Mouse (Mus musculus) stomach, embryonic 14.5 days (tissue): ENCODE results near the gene Celsr2. TPM values are rescaled to one million over a fixed set of nuclear protein-coding genes. Genes with fewer than 3 reads are reported as not detected.

Experiments
- ATAC-seq: fragments of 200-750 bp; cut with Nextera tagmentation; 2 replicates; pipeline ENCODE4 v1.8.0; 2017; ENCODE audit warnings: low read depth, moderate TSS enrichment; ENCODE audit not compliant: insufficient number of reproducible peaks, insufficient read depth, low FRiP score
- H3K27ac ChIP-seq: fragments of 300-500 bp; sonication (generic); 2 replicates; pipeline ENCODE4 v1.5.1; 2014; ENCODE audit warnings: mild to moderate bottlenecking, low read length, moderate library complexity, mixed read lengths
- H3K27me3 ChIP-seq: fragments of 300-500 bp; sonication (generic); 2 replicates; pipeline ENCODE4 v1.6.1; 2014; ENCODE audit warnings: low read length, control low read depth, mixed read lengths; ENCODE audit not compliant: control insufficient read depth, insufficient read depth
- H3K36me3 ChIP-seq: fragments of 300-500 bp; sonication (generic); 2 replicates; pipeline ENCODE4 v1.6.1; 2014; ENCODE audit warnings: mild to moderate bottlenecking, control low read depth, low read length, moderate library complexity, mixed read lengths; ENCODE audit not compliant: control insufficient read depth, insufficient read depth
- H3K4me1 ChIP-seq: fragments of 300-500 bp; sonication (generic); 2 replicates; pipeline ENCODE4 v1.6.1; 2014; ENCODE audit warnings: low read length, control low read depth, mixed read lengths; ENCODE audit not compliant: control insufficient read depth, insufficient read depth
- H3K4me2 ChIP-seq: fragments of 300-500 bp; sonication (generic); replicated peaks from 2 replicates; pipeline ENCODE4 v1.6.1; 2014; ENCODE audit warnings: low read depth, low read length, control low read depth
- H3K4me3 ChIP-seq: fragments of 300-500 bp; sonication (generic); 2 replicates; pipeline ENCODE4 v1.5.1; 2014; ENCODE audit warnings: low read depth, low read length, control low read depth
- H3K9ac ChIP-seq: fragments of 300-500 bp; sonication (generic); replicated peaks from 2 replicates; pipeline ENCODE4 v1.6.1; 2014; ENCODE audit warnings: low read depth, mild to moderate bottlenecking, control low read depth, low read length, moderate library complexity, mixed read lengths
- H3K9me3 ChIP-seq: fragments of 300-500 bp; sonication (generic); 2 replicates; pipeline ENCODE4 v1.6.1; 2016; ENCODE audit warnings: low read depth, low read length, control low read depth; ENCODE audit not compliant: control insufficient read depth
- WGBS: fragments of 180-500 bp; shearing (Covaris S2); extraction: QIAGEN DNeasy Blood & Tissue Kit; methylation state at CpG from one replicate; pipeline ENCODE4 v1.1.7; 2014; 5-methylcytosine and 5-hydroxymethylcytosine counted together
- polyA plus RNA-seq: library from polyadenylated mRNA; unstranded; fragments of >200 nt; fragmentation: Nextera tagmentation; extraction: Ambion mirVana; gene quantifications from 2 replicates; pipeline ENCODE4 v1.2.1, GENCODE M21; 2014

Gene Celsr2
- polyA plus RNA-seq, 1 experiment from 2014 or later, result 20.6 TPM

GRCm38 (mm10) chr3:108364270-108364995, 50.9 kb downstream of the Celsr2 start, which contains the start of gene Mybphl:
Mybphl (plus strand) TSS chr3:108364911.
- no peaks in the 10 kb centered on the region for H3K4me1 ChIP-seq
- H3K36me3 ChIP-seq, result no peaks in the 10 kb centered on the region
- H3K4me3 ChIP-seq, result no peak within 1 kb of the TSS
- no peaks in the 10 kb centered on the region for H3K9me3 ChIP-seq
- WGBS, result 62% methylated on average over 9 of the region's 9 CpGs
- H3K9ac ChIP-seq, result no peak within 1 kb of the TSS
- H3K27me3 ChIP-seq, result no peaks in the 10 kb centered on the region
- H3K4me2 ChIP-seq, result no peak within 1 kb of the TSS
- ATAC-seq, result no peak
- no peak within 1 kb of the TSS for H3K27ac ChIP-seq

- Histone ChIP-seq H3K27ac (no peak overlapping the region), H3K36me3 (no peaks in the 10 kb centered on the region), H3K9ac (no peak overlapping the region), H3K4me1 (no peaks in the 10 kb centered on the region), H3K9me3 (no peaks in the 10 kb centered on the region), H3K27me3 (no peaks in the 10 kb centered on the region), H3K4me2 (no peak overlapping the region), H3K4me3 (no peak overlapping the region)
- ATAC-seq, result no peak
- 61% methylated on average over 3 of the region's 3 CpGs for WGBS
Measured at GRCm38 (mm10) chr3:108363626-108364025, 51.7 kb downstream of the Celsr2 start.

- no peak overlapping the region for H3K9ac ChIP-seq
- H3K27ac ChIP-seq, result no peak overlapping the region
- WGBS, result 14% methylated on average over 7 of the region's 7 CpGs
Measured at GRCm38 (mm10) chr3:108360894-108361293, 54.5 kb downstream of the Celsr2 start.

GRCm38 (mm10) chr3:108358445-108358844, 56.9 kb downstream of the Celsr2 start:
- H3K9me3 ChIP-seq, result no peaks in the 10 kb centered on the region
- H3K4me3 ChIP-seq, result no peak overlapping the region
- H3K9ac ChIP-seq, result no peak overlapping the region
- ATAC-seq, result no peak
- H3K27ac ChIP-seq, result no peak overlapping the region
- H3K4me1 ChIP-seq, result no peaks in the 10 kb centered on the region
- H3K27me3 ChIP-seq, result no peaks in the 10 kb centered on the region
- no peak overlapping the region for H3K4me2 ChIP-seq
- H3K36me3 ChIP-seq, result peaks cover 16% of the 10 kb centered on the region; the same call in 1 of the 2 replicates
- WGBS, result 73% methylated on average over 6 of the region's 6 CpGs

More at GRCm38 (mm10) chr3:108360894-108361293, 54.5 kb downstream of the Celsr2 start:
- ATAC-seq, result 0 out of 2 replicates have a peak, but pooled peaks have one; percentile 19
- Histone ChIP-seq H3K27me3 (no peaks in the 10 kb centered on the region), H3K4me1 (no peaks in the 10 kb centered on the region), H3K36me3 (peaks cover 5% of the 10 kb centered on the region; the same call in 1 of the 2 replicates), H3K9me3 (no peaks in the 10 kb centered on the region), H3K4me3 (no peak overlapping the region), H3K4me2 (no peak overlapping the region)

GRCm38 (mm10) chr3:108357051-108357450, 58.3 kb downstream of the Celsr2 start:
- Histone ChIP-seq H3K27ac (no peak overlapping the region), H3K4me2 (no peak overlapping the region), H3K4me3 (no peak overlapping the region), H3K36me3 (peaks cover 20% of the 10 kb centered on the region; the same call in 1 of the 2 replicates), H3K9me3 (no peaks in the 10 kb centered on the region), H3K4me1 (no peaks in the 10 kb centered on the region), H3K27me3 (no peaks in the 10 kb centered on the region), H3K9ac (no peak overlapping the region)
- ATAC-seq, result no peak
- 85% methylated on average over 10 of the region's 10 CpGs for WGBS

GRCm38 (mm10) chr3:108355245-108355644, 60.1 kb downstream of the Celsr2 start:
- no peak overlapping the region for H3K4me2 ChIP-seq
- no peak for ATAC-seq
- no peak overlapping the region for H3K27ac ChIP-seq
- H3K9me3 ChIP-seq, result no peaks in the 10 kb centered on the region
- H3K4me1 ChIP-seq, result no peaks in the 10 kb centered on the region
- no peak overlapping the region for H3K9ac ChIP-seq
- no peaks in the 10 kb centered on the region for H3K27me3 ChIP-seq
- peaks cover 29% of the 10 kb centered on the region; the same call in 1 of the 2 replicates for H3K36me3 ChIP-seq
- 85% methylated on average over 3 of the region's 3 CpGs for WGBS
- H3K4me3 ChIP-seq, result no peak overlapping the region

- ATAC-seq, result no peak
- no peak overlapping the region for H3K27ac ChIP-seq
- no peaks in the 10 kb centered on the region for H3K4me1 ChIP-seq
- no peak overlapping the region for H3K4me2 ChIP-seq
- H3K27me3 ChIP-seq, result no peaks in the 10 kb centered on the region
- no peak overlapping the region for H3K4me3 ChIP-seq
- H3K9me3 ChIP-seq, result no peaks in the 10 kb centered on the region
- H3K36me3 ChIP-seq, result peaks cover 28% of the 10 kb centered on the region
- H3K9ac ChIP-seq, result no peak overlapping the region
- 75% methylated on average over 9 of the region's 9 CpGs for WGBS
Measured at GRCm38 (mm10) chr3:108348376-108348775, 67.0 kb downstream of the Celsr2 start.

- Histone ChIP-seq H3K4me3 (no peak overlapping the region), H3K9ac (no peak overlapping the region), H3K27me3 (no peaks in the 10 kb centered on the region), H3K4me2 (no peak overlapping the region), H3K27ac (no peak overlapping the region), H3K4me1 (no peaks in the 10 kb centered on the region), H3K9me3 (no peaks in the 10 kb centered on the region), H3K36me3 (peaks cover 31% of the 10 kb centered on the region)
- WGBS, result 88% methylated on average over 7 of the region's 7 CpGs
- no peak for ATAC-seq
Measured at GRCm38 (mm10) chr3:108345855-108346254, 69.5 kb downstream of the Celsr2 start.
